Mouse (Mus musculus) urinary bladder, adult 18-20 months (tissue): ENCODE results near the gene Raet1e.
"Not testable (repeated sequence)": the region's sequence is repeated elsewhere in the genome, so short reads cannot be mapped to it uniquely, and the experiment has no call there.

Experiments
- DNase-seq, 2 experiments: peaks; one replicate each; pipeline ENCODE4 v3.0.0; 2022; ENCODE audit warnings: low spot score in 2 of 2, mixed read lengths in 2 of 2

The Raet1e gene

GRCm38 (mm10) chr10:22361415-22362352 lies 203.3 kb downstream of the Raet1e start:
- DNase-seq, result not testable (repeated sequence)

DNA sequence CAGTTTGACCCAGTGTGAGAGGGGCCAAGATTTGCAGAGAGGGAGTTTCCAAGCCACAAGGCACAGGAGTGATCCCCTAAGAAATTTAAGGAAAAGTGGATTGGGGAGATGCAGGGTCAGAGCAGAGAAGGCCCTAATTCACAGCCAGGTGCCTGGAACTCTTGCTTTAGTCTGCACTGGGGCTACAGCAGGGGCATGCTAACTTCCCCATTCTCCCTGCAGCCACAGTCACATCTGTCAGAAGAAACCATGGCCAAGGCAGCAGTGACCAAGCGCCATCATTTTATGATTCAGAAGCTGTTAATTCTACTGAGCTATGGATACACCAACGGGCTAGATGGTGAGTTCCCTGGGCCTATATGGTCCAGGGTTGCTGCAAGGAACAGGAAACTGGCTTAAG lies 204.1 kb downstream of the Raet1e start:
- DNase-seq, result not testable (repeated sequence)

- not testable (repeated sequence) for DNase-seq
Observed at GRCm38 (mm10) chr10:22364915-22365314, 206.5 kb downstream of the Raet1e start.

DNA sequence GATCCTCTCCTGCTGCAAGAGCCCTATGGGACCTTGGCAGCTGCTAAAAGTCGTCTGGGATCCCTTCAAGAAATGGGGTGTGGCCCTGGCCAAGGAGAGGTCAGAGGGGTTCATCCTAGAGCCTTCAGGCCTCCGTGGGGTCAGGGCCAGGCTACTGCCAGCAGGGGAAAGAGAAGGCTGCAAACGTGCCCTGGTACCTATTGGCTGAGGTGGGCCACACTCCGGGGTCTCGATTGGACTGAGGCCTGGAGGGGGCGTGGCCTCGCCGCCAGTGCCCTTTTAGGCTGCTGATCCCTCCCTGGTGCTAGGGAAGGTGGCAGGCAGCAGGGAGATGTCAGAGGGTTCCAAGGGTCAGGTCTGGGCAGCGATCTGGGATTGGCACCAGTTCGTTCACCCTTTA lies 222.9 kb downstream of the Raet1e start:
- not testable (repeated sequence) for DNase-seq

DNA sequence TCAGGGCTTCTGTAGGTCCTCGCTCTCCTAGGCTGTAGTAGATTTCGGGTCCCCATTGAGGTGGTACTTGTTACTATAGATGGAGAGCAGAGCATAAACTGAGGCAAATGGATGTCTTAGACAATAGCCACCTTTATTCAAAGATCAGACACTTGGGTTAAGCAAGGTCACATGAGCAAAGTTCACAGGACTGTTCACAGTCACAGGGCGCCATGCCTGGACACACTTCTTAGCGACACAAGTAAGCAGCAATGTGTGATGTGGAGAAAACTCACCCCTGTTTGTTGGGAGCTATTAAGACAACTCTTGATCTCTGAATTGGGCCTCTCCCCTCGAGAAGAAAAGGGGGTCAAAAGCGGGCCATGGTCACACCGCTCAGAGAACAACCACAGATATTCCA lies 231.8 kb downstream of the Raet1e start:
- not testable (repeated sequence) for DNase-seq

GRCm38 (mm10) chr10:22391616-22392015 lies 233.2 kb downstream of the Raet1e start:
- not testable (repeated sequence) for DNase-seq

GRCm38 (mm10) chr10:22393028-22393824 lies 234.9 kb downstream of the Raet1e start:
- not testable (repeated sequence) for DNase-seq

DNA sequence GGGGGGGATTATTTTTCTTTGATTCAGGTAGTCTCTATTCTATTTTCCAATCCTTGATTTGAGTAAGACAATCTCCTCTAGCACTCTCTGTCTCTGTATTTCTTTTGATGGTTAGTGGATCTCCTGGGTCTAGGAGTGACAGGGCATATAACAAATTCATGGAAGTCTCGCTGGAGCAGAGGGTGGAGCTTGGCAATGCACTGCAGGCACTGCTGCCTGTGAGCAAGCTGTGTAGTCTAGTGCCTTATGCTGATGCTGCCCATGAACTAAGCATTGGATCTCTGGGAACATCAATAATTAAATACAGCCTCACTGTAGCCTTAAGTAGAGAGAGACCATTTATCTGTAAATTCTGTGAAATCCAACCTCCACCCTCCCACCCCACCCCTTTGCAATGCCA lies 238.3 kb downstream of the Raet1e start:
- DNase-seq, result not testable (repeated sequence)

DNA sequence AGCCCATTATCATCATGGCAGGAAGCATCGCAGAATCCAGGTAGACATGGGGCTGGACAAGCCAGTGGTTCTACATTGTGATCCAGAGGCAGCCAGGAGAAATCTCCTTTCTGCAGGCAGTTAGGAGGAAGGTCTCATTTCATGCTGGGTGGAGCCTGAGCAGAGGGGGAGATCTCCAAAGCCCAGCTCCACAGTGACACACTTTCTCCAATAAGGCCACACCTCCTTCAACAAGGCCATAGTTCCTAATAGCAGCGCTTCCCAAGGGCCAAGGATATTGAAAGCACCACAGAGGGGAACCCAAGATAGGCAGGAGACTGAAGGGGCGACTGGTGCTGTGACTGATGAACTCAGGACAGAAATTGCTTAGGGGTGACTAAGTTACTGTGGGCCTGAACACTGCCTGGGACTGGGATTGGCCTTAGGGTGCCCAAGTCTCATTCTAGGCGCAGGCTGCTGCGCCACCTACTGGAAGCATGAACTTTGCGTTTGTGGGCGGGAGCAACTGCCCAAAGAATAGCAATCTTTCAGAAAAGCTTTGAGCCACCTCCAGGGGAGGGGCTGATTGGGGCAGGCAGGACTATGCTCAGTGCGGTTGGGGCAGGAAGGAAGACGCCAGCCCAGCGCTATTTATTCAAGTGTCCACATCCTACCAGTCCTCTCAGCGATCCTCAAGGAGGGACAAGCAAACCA lies 244.0 kb downstream of the Raet1e start:
- DNase-seq, result peak; percentile 2 to 37

DNA sequence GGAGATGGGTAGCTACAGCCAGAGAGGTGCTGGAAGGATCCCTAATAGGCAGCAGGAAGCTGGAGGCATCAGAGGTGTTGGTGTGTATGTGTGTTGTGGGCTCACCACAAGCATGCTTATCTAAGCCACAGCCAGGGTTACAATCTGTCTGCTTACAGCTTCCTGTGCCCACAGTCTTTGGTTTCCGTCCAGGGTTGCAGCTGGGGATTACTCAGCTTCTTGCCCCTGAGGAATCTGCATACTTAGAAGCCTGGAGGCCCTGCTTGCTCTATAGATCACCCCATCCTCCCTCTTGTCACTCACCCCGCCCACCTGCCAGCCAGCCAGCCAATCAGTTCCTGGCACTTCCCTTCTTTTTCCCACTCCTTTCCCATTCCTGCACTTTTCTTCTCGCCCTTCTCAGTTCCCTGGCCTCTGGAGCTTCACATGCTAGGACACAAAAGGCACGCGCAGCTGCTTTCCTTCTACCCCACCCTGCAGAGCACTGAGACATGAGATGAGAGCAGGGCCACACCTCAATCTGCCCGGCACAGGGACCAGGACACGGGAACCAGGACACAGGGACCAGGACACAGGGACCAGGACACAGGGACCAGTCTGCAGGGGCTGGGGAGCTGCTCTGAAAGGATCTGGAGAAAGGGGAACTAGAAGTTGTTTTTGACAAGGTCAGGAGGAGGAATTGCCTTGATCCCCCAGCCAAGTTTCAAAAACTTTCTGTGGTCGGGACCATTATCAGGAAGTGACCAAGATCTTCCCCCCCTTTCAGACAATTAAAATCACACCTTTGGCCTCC lies 255.5 kb downstream of the Raet1e start:
- not testable (repeated sequence) for DNase-seq
